Mouse (Mus musculus) embryonic facial prominence, embryonic 11.5 days (tissue): ENCODE results near the gene Tsacc. TPM values are rescaled to one million over a fixed set of nuclear protein-coding genes. Genes with fewer than 3 reads are reported as not detected.
"Not testable (repeated sequence)": the region's sequence is repeated elsewhere in the genome, so short reads cannot be mapped to it uniquely, and the experiment has no call there.

Experiments used
- ATAC-seq: fragments of 200-750 bp; cut with Nextera tagmentation; replicated peaks from 2 replicates; pipeline ENCODE4 v1.8.0; 2017; ENCODE audit warnings: low read depth; ENCODE audit not compliant: insufficient number of reproducible peaks, low FRiP score, low TSS enrichment
- DNase-seq: peaks from one replicate; pipeline ENCODE4 v3.0.0-alpha.2; 2015; ENCODE audit warnings: low spot score
- H3K27ac ChIP-seq: fragments of 300-500 bp; sonication (generic); replicated peaks from 2 replicates; pipeline ENCODE4 v1.5.1; 2014; ENCODE audit warnings: mild to moderate bottlenecking, low read depth, low read length, control low read depth
- H3K27me3 ChIP-seq: fragments of 300-500 bp; sonication (generic); 2 replicates; pipeline ENCODE4 v1.6.1; 2014; ENCODE audit warnings: mild to moderate bottlenecking, low read length, moderate library complexity, mixed read lengths; ENCODE audit not compliant: control insufficient read depth, insufficient read depth
- H3K36me3 ChIP-seq: fragments of 300-500 bp; sonication (generic); replicated peaks from 2 replicates; pipeline ENCODE4 v1.6.1; 2014; ENCODE audit warnings: low read depth, mild to moderate bottlenecking, low read length, moderate library complexity, mixed read lengths; ENCODE audit not compliant: control insufficient read depth, insufficient read depth
- H3K4me1 ChIP-seq: fragments of 300-500 bp; sonication (generic); 2 replicates; pipeline ENCODE4 v1.6.1; 2014; ENCODE audit warnings: low read length, mixed read lengths; ENCODE audit not compliant: control insufficient read depth, insufficient read depth
- H3K4me2 ChIP-seq: fragments of 300-500 bp; sonication (generic); 2 replicates; pipeline ENCODE4 v1.6.1; 2014; ENCODE audit warnings: low read depth, mild to moderate bottlenecking, control low read depth, low read length, moderate library complexity
- H3K4me3 ChIP-seq: fragments of 300-500 bp; sonication (generic); 2 replicates; pipeline ENCODE4 v1.5.1; 2014; ENCODE audit warnings: low read depth, low read length, control low read depth
- H3K9ac ChIP-seq: fragments of 300-500 bp; sonication (generic); replicated peaks from 2 replicates; pipeline ENCODE4 v1.6.1; 2014; ENCODE audit warnings: mild to moderate bottlenecking, control low read depth, low read length
- H3K9me3 ChIP-seq: fragments of 300-500 bp; sonication (generic); replicated peaks from 2 replicates; pipeline ENCODE4 v1.6.1; 2016; ENCODE audit warnings: mild to moderate bottlenecking, low read length, inconsistent platforms, mixed read lengths; ENCODE audit not compliant: control insufficient read depth
- WGBS: fragments of 180-500 bp; shearing (Covaris S2); extraction: QIAGEN DNeasy Blood & Tissue Kit; methylation state at CpG from one replicate; pipeline ENCODE4 v1.1.7; 2014; 5-methylcytosine and 5-hydroxymethylcytosine counted together
- polyA plus RNA-seq: library from polyadenylated mRNA; unstranded; fragments of >200 nt; fragmentation: Nextera tagmentation; extraction: Ambion mirVana; gene quantifications from 2 replicates; pipeline ENCODE4 v1.2.1, GENCODE M21; 2014

Gene Tsacc
- polyA plus RNA-seq, 1 experiment from 2014 or later, result 9.8 TPM

GRCm38 (mm10) chr3:88334029-88334658, 37.3 kb upstream of the Tsacc start:
- Histone ChIP-seq H3K9ac (peak overlapping the region; percentile 34), H3K4me3 (no peak overlapping the region), H3K36me3 (no peaks in the 10 kb centered on the region), H3K4me2 (no peak overlapping the region), H3K9me3 (no peaks in the 10 kb centered on the region), H3K27ac (no peak overlapping the region), H3K4me1 (0 out of 2 replicates have a peak, but pooled peaks cover 3% of the 10 kb centered on the region), H3K27me3 (no peaks in the 10 kb centered on the region)
- 39% methylated on average over 12 of the region's 12 CpGs for WGBS
- no peak for DNase-seq
- ATAC-seq, result no peak

- Histone ChIP-seq H3K4me1 (no peaks in the 10 kb centered on the region), H3K4me2 (no peak overlapping the region), H3K9ac (no peak overlapping the region), H3K27ac (no peak overlapping the region), H3K4me3 (no peak overlapping the region), H3K9me3 (no peaks in the 10 kb centered on the region), H3K27me3 (no peaks in the 10 kb centered on the region), H3K36me3 (0 out of 2 replicates have a peak, but pooled peaks cover 2% of the 10 kb centered on the region)
- DNase-seq (peak; percentile 63), ATAC-seq (no peak)
- WGBS, result 27% methylated on average over 2 of the region's 2 CpGs
Measured at GRCm38 (mm10) chr3:88331282-88331681, 34.5 kb upstream of the Tsacc start.

- WGBS, result 79% methylated on average over 5 of the region's 5 CpGs
- Histone ChIP-seq H3K4me3 (no peak overlapping the region), H3K9me3 (no peaks in the 10 kb centered on the region), H3K4me2 (no peak overlapping the region), H3K27me3 (no peaks in the 10 kb centered on the region), H3K4me1 (no peaks in the 10 kb centered on the region), H3K9ac (no peak overlapping the region), H3K27ac (no peak overlapping the region), H3K36me3 (0 out of 2 replicates have a peak, but pooled peaks cover 2% of the 10 kb centered on the region)
- no peak for ATAC-seq
- DNase-seq, result no peak
Measured at GRCm38 (mm10) chr3:88328956-88329355, 32.2 kb upstream of the Tsacc start.

- Histone ChIP-seq H3K9me3 (no peaks in the 10 kb centered on the region), H3K36me3 (peaks cover 12% of the 10 kb centered on the region), H3K27me3 (no peaks in the 10 kb centered on the region), H3K27ac (no peak within 1 kb of the TSS), H3K4me3 (peak within 1 kb of the TSS; percentile 46), H3K4me1 (no peaks in the 10 kb centered on the region), H3K4me2 (peak within 1 kb of the TSS; percentile 46), H3K9ac (peak within 1 kb of the TSS; percentile 68)
- DNase-seq (peak; percentile 84), ATAC-seq (peak; percentile 65; the same call in 1 of the 2 replicates)
- under 1% methylated on average over 10 of the region's 10 CpGs for WGBS
Measured at GRCm38 (mm10) chr3:88324951-88325405, 28.2 kb upstream of the Tsacc start, which contains the start of gene Glmp. Gene Glmp, plus strand, starts transcription at chr3:88325023.

- DNase-seq (no peak), ATAC-seq (no peak)
- 97% methylated on average over 1 of the region's 1 CpGs for WGBS
Measured at GRCm38 (mm10) chr3:88299172-88299571, 2.4 kb upstream of the Tsacc start.

GRCm38 (mm10) chr3:88297321-88297851, 587 bp upstream of the Tsacc start:
- WGBS, result under 1% methylated on average over 30 of the region's 30 CpGs
- Histone ChIP-seq H3K9me3 (no peaks in the 10 kb centered on the region), H3K27ac (peak overlapping the region; percentile 87), H3K4me2 (peak overlapping the region; percentile 49), H3K27me3 (no peaks in the 10 kb centered on the region), H3K4me3 (peak overlapping the region; percentile 83), H3K4me1 (no peaks in the 10 kb centered on the region), H3K9ac (peak overlapping the region; percentile 90), H3K36me3 (peaks cover 10% of the 10 kb centered on the region)
- peak; percentile 18 for DNase-seq
- ATAC-seq, result no peak

More at GRCm38 (mm10) chr3:88299172-88299571, 2.4 kb upstream of the Tsacc start:
- no peaks in the 10 kb centered on the region for H3K27me3 ChIP-seq
- H3K9ac ChIP-seq, result no peak overlapping the region
- no peaks in the 10 kb centered on the region for H3K9me3 ChIP-seq
- H3K4me2 ChIP-seq, result no peak overlapping the region
- H3K36me3 ChIP-seq, result peaks cover 16% of the 10 kb centered on the region
- no peaks in the 10 kb centered on the region for H3K4me1 ChIP-seq
- H3K27ac ChIP-seq, result no peak overlapping the region
- H3K4me3 ChIP-seq, result no peak overlapping the region

- H3K4me2 ChIP-seq, result peak overlapping the region; percentile 16
- ATAC-seq, result peak; percentile 3; the same call in 1 of the 2 replicates
- DNase-seq, result no peak
- H3K4me3 ChIP-seq, result peak overlapping the region; percentile 83
- 2% methylated on average over 12 of the region's 12 CpGs for WGBS
- peak overlapping the region; percentile 66 for H3K9ac ChIP-seq
- H3K9me3 ChIP-seq, result no peaks in the 10 kb centered on the region
- H3K27ac ChIP-seq, result peak overlapping the region; percentile 22
- no peaks in the 10 kb centered on the region for H3K4me1 ChIP-seq
- peaks cover 5% of the 10 kb centered on the region for H3K36me3 ChIP-seq
- no peaks in the 10 kb centered on the region for H3K27me3 ChIP-seq
Measured at GRCm38 (mm10) chr3:88296110-88296560, 664 bp downstream of the Tsacc start.

- WGBS, result 74% methylated on average over 1 of the region's 1 CpGs
- not testable (repeated sequence) for H3K4me2 ChIP-seq, H3K36me3 ChIP-seq, H3K27me3 ChIP-seq, ATAC-seq, H3K9me3 ChIP-seq, DNase-seq, H3K4me3 ChIP-seq, H3K9ac ChIP-seq, H3K27ac ChIP-seq, H3K4me1 ChIP-seq
Measured at GRCm38 (mm10) chr3:88295272-88295671, 1.5 kb downstream of the Tsacc start.
